Mouse (Mus musculus): ENCODE measurements at regions not wholly inside any gene's neighbourhood (a gene's known extent, or its start where the extent isn't known, plus 50 kb on each side); places are given as distances from the start of the nearest gene placed in this dataset.

- Histone ChIP-seq H3K4me1 (ENCODE audit: insufficient read depth) (no peaks in the 10 kb centered on the region), H3K27me3 (ENCODE audit: insufficient read depth, low read length) (no peaks in the 10 kb centered on the region), H3K27ac (ENCODE audit: low read depth, low read length) (no peak overlapping the region), H3K4me2 (ENCODE audit: low read depth) (no peak overlapping the region), H3K9ac (no peak overlapping the region), H3K36me3 (ENCODE audit: insufficient read depth) (no peaks in the 10 kb centered on the region), H3K9me3 (ENCODE audit: low read length) (no peaks in the 10 kb centered on the region), H3K4me3 (ENCODE audit: low read depth, low read length) (no peak overlapping the region)
- no peak for TF ChIP-seq CTCF (IDR thresholded peaks at IDR 0.05; ENCODE audit: low read depth)
- no peak for DNase-seq
- no peak for ATAC-seq
Observed at GRCm38 (mm10) chr2:131711886-131712285, 147.7 kb downstream of the Erv3 start.

GRCm38 (mm10) chr2:131706565-131706964 is 144.5 kb upstream of the Adra1d start:
- WGBS: 78% methylated on average over 4 of the region's 4 CpGs
- ATAC-seq (no peak), DNase-seq (no peak)
- Histone ChIP-seq H3K9me3 (ENCODE audit: low read length) (no peaks in the 10 kb centered on the region), H3K27me3 (ENCODE audit: insufficient read depth, low read length) (no peaks in the 10 kb centered on the region), H3K4me3 (ENCODE audit: low read depth, low read length) (no peak overlapping the region), H3K4me1 (ENCODE audit: insufficient read depth) (no peaks in the 10 kb centered on the region), H3K4me2 (ENCODE audit: low read depth) (no peak overlapping the region), H3K27ac (ENCODE audit: low read depth, low read length) (no peak overlapping the region), H3K36me3 (ENCODE audit: insufficient read depth) (no peaks in the 10 kb centered on the region), H3K9ac (no peak overlapping the region)
- no peak for TF ChIP-seq CTCF (IDR thresholded peaks at IDR 0.05; ENCODE audit: low read depth)

DNA sequence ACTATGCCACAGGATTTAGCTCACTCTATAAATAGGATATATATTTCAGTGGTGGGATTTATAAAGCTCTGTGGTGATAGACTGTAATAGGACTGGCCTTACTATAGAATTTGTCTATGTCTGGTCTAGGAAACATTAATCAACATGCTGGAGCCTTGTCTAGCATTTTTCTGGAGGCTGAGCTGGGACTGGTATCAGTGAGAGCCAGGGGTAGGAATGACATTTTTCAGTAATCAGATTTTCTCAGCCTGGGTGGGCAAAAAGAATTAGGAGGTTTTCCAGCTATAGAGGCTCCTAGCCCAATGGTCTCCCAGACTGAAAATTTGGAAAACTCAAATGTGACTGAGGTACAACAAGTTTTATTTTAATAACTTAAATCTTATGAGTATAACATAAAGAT is 142.3 kb upstream of the Adra1d start:
- DNase-seq (no peak), ATAC-seq (no peak)
- Histone ChIP-seq H3K9me3 (ENCODE audit: low read length) (no peaks in the 10 kb centered on the region), H3K4me1 (ENCODE audit: insufficient read depth) (no peaks in the 10 kb centered on the region), H3K27ac (ENCODE audit: low read depth, low read length) (no peak overlapping the region), H3K9ac (no peak overlapping the region), H3K4me3 (ENCODE audit: low read depth, low read length) (no peak overlapping the region), H3K4me2 (ENCODE audit: low read depth) (no peak overlapping the region), H3K27me3 (ENCODE audit: insufficient read depth, low read length) (no peaks in the 10 kb centered on the region), H3K36me3 (ENCODE audit: insufficient read depth) (no peaks in the 10 kb centered on the region)
- TF ChIP-seq CTCF (IDR thresholded peaks at IDR 0.05; ENCODE audit: low read depth): no peak

DNA sequence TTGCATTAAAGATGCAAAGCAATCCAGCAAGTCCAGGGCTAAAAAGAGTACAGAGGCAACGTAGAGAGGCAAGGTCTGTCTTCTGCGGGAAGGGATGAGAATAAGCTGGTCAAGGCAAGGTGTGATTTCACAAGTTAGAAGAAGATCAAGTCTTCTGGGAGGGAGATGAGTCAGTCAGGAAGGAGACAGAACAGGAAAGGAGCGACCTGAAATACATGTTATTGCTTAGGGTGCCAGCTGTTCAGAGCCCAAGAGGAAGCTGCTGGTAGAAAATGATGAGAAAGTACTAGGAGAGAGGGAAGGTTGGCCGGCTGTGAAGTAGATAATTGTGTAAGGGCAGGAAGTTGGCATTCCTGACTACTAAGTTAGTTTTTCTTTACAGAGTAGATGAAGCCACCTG is 140.1 kb upstream of the Adra1d start:
- H3K4me3 ChIP-seq (ENCODE audit: low read depth, low read length): no peak overlapping the region
- TF ChIP-seq CTCF (IDR thresholded peaks at IDR 0.05; ENCODE audit: low read depth): no peak
- no peaks in the 10 kb centered on the region for H3K27me3 ChIP-seq (ENCODE audit: insufficient read depth, low read length)
- no peaks in the 10 kb centered on the region for H3K36me3 ChIP-seq (ENCODE audit: insufficient read depth)
- H3K4me2 ChIP-seq (ENCODE audit: low read depth): no peak overlapping the region
- H3K9ac ChIP-seq: no peak overlapping the region
- no peaks in the 10 kb centered on the region for H3K4me1 ChIP-seq (ENCODE audit: insufficient read depth)
- no peaks in the 10 kb centered on the region for H3K9me3 ChIP-seq (ENCODE audit: low read length)
- H3K27ac ChIP-seq (ENCODE audit: low read depth, low read length): no peak overlapping the region
- ATAC-seq (no peak), DNase-seq (no peak)
- 80% methylated on average over 4 of the region's 4 CpGs for WGBS

GRCm38 (mm10) chr2:131699798-131700197 is 137.7 kb upstream of the Adra1d start:
- ATAC-seq: no peak
- no peak for TF ChIP-seq CTCF (IDR thresholded peaks at IDR 0.05; ENCODE audit: low read depth)
- WGBS: 86% methylated on average over 3 of the region's 3 CpGs

GRCm38 (mm10) chr2:131698008-131698965 is 136.2 kb upstream of the Adra1d start:
- H3K4me3 ChIP-seq (ENCODE audit: low read depth, low read length): no peak overlapping the region
- H3K9ac ChIP-seq: no peak overlapping the region
- 86% methylated on average over 5 of the region's 5 CpGs for WGBS
- no peak for TF ChIP-seq CTCF (IDR thresholded peaks at IDR 0.05; ENCODE audit: low read depth)
- no peaks in the 10 kb centered on the region for H3K36me3 ChIP-seq (ENCODE audit: insufficient read depth)
- no peaks in the 10 kb centered on the region for H3K4me1 ChIP-seq (ENCODE audit: insufficient read depth)
- DNase-seq (no peak), ATAC-seq (no peak)
- no peaks in the 10 kb centered on the region for H3K9me3 ChIP-seq (ENCODE audit: low read length)
- H3K4me2 ChIP-seq (ENCODE audit: low read depth): no peak overlapping the region
- H3K27ac ChIP-seq (ENCODE audit: low read depth, low read length): no peak overlapping the region
- no peaks in the 10 kb centered on the region for H3K27me3 ChIP-seq (ENCODE audit: insufficient read depth, low read length)

More at GRCm38 (mm10) chr2:131699798-131700197, 137.7 kb upstream of the Adra1d start:
- Histone ChIP-seq H3K4me3 (ENCODE audit: low read depth, low read length) (no peak overlapping the region), H3K9me3 (ENCODE audit: low read length) (no peaks in the 10 kb centered on the region), H3K27me3 (ENCODE audit: insufficient read depth, low read length) (no peaks in the 10 kb centered on the region), H3K4me2 (ENCODE audit: low read depth) (no peak overlapping the region), H3K9ac (no peak overlapping the region), H3K4me1 (ENCODE audit: insufficient read depth) (no peaks in the 10 kb centered on the region), H3K27ac (ENCODE audit: low read depth, low read length) (no peak overlapping the region), H3K36me3 (ENCODE audit: insufficient read depth) (no peaks in the 10 kb centered on the region)
- DNase-seq: no peak

DNA sequence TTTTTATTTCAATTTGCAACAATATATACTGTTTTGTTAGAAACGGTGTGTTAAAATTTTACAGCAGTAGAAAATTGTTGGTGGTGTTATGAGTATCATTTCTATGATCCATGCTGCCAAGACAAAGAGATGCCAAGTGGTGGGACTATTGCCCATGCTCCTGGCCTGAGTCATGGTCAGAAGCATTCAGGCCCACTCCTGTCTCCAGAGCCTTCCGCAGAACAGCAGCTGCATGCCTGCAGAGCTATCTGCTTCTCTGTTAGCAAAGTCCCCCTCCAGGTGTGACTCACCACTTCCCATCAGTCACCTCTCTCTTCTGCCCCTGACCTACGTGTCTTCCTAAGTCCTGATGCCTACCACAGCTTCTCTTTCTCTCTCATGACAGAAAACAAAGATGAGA is 134.2 kb upstream of the Adra1d start:
- DNase-seq: no peak
- Histone ChIP-seq H3K27ac (ENCODE audit: low read depth, low read length) (no peak overlapping the region), H3K9me3 (ENCODE audit: low read length) (no peaks in the 10 kb centered on the region), H3K4me1 (ENCODE audit: insufficient read depth) (no peaks in the 10 kb centered on the region), H3K36me3 (ENCODE audit: insufficient read depth) (no peaks in the 10 kb centered on the region), H3K27me3 (ENCODE audit: insufficient read depth, low read length) (no peaks in the 10 kb centered on the region), H3K4me2 (ENCODE audit: low read depth) (no peak overlapping the region), H3K4me3 (ENCODE audit: low read depth, low read length) (no peak overlapping the region), H3K9ac (no peak overlapping the region)
- 59% methylated on average over 3 of the region's 3 CpGs for WGBS
- TF ChIP-seq CTCF (IDR thresholded peaks at IDR 0.05; ENCODE audit: low read depth): no peak
- ATAC-seq: no peak
